Mouse (Mus musculus): ENCODE measurements around the gene Mas1.
"Not testable (repeated sequence)": the region's sequence is repeated elsewhere in the genome, so short reads cannot be mapped to it uniquely, and the experiment has no call there.

Mas1 gene

DNA sequence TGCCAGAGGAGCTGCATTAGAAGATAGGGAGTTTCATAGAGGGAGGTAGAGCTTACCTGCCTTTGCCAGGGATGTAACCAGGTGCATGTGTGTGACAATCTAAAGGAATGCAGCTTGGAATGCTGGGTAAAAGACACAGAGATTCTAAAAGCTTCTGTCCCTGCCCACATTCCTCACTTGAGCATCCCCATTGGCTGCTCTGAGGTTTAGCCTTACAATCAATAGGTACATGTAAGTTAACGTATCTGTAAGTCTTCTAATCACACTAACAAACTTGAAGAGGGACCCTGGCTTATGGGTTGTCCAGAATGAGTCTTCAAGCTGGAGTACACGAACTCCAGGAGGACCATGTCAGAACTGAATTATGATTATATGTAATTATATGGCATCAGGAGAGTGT, at the start of gene Mas1:
Gene Mas1, minus strand, starts transcription at position 101 of the 400 bp plus-strand sequence.
- DNase-seq (ENCODE audit: extremely low read depth, low read depth): no peak

GRCm38 (mm10) chr17:12916588-12917380, 48.8 kb upstream of the Mas1 start:
- peak; percentile 40 for DNase-seq (ENCODE audit: extremely low read depth, low read depth)

GRCm38 (mm10) chr17:12915881-12916583, 48.1 kb upstream of the Mas1 start, which contains the start of gene Mrpl18:
TSS of gene Mrpl18 (minus strand) at chr17:12916345.
- DNase-seq (ENCODE audit: extremely low read depth, low read depth): peak; percentile 99

- DNase-seq (ENCODE audit: extremely low read depth, low read depth): no peak
Measured at GRCm38 (mm10) chr17:12915488-12915880, 47.5 kb upstream of the Mas1 start, which contains the start of gene Tcp1. TSS of gene Tcp1 (plus strand) at chr17:12915701.

GRCm38 (mm10) chr17:12910391-12910790, 42.4 kb upstream of the Mas1 start:
- no peak for DNase-seq (ENCODE audit: extremely low read depth, low read depth)

- DNase-seq (ENCODE audit: extremely low read depth, low read depth): no peak
Measured at GRCm38 (mm10) chr17:12909361-12910280, 41.7 kb upstream of the Mas1 start, which contains the start of gene Pnldc1. TSS of gene Pnldc1 (minus strand) at chr17:12910230.

DNA sequence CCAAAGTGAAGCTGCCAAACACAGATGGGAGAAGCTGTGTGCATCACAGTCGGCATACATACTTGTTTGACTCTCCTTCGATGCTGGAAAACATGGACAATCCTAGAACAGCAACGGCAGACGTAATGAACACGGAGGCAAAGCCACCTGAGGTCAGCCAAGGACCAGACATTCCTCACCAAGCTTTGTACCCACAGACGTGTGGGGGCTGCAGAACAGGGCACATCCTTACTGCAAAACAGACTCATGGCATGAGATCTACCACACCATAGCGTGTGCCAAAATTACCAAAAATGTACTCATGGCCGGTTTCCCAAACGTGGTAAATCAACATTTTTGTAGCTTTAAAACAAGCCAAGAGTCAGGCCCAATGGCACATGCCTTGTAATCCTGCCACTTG, 38.5 kb upstream of the Mas1 start:
- no peak for DNase-seq (ENCODE audit: extremely low read depth, low read depth)

DNA sequence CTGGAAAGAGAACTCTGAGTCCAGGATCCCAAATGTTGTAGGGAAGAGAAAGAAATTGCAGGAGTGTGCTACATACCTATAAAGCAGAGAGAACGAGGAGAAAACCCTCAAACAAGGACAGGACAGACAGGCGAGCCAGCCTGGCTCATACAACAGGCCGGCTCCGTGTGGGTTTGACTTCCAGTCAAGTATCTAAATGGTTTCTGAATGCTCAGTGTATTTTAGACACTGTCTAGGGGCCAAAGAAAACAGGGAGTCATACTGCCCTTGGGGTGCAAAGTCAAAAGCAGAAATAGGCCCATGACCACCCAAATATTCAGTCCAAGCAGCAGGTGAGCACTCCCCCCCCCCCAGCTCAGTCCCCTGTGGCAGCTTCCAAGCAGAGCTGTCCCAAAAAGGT, 37.9 kb upstream of the Mas1 start:
- no peak for DNase-seq (ENCODE audit: extremely low read depth, low read depth)

DNA sequence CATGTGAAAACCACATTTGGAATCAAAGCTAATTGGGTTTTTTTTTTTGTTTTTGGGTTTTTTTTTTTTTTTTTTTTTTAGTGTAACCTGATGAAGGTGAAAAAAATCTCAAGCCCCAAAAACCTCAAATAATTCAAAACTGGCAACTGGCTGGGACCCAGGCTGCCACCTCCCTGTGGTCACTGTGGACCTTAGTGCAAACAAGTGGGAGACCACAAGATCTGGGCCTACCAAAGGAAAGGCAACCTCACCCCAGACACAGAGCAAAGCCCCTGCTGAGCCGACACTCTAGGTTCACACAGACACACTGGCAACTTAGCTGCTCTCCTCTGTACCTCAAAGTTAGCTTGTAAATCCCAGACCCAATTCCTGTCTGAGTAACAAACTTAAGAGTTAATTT, 36.4 kb upstream of the Mas1 start:
- DNase-seq (ENCODE audit: extremely low read depth, low read depth): no peak

GRCm38 (mm10) chr17:12903372-12904333, 35.7 kb upstream of the Mas1 start:
- no peak for DNase-seq (ENCODE audit: extremely low read depth, low read depth)

GRCm38 (mm10) chr17:12902291-12902690, 34.3 kb upstream of the Mas1 start:
- no peak for DNase-seq (ENCODE audit: extremely low read depth, low read depth)

DNA sequence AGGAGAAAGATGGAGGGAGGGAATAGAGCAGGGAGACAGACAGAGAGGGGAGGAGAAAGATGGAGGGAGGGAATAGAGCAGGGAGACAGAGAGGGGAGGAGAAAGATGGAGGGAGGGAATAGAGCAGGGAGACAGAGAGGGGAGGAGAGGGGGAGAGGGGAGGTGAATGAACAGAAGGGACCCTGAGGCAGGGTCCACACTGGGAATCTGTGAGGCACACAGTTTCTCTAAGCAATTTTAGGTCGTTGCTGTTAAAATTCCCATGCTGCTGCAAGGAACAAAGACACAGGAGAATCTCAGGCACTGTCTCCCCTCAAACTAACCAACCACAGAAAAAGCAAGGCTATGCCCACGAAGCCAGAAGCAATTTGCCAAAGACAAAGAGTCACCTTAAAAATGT, 30.7 kb upstream of the Mas1 start:
- not testable (repeated sequence) for DNase-seq (ENCODE audit: extremely low read depth, low read depth)

- DNase-seq (ENCODE audit: extremely low read depth, low read depth): no peak
Measured at GRCm38 (mm10) chr17:12897674-12898073, 29.7 kb upstream of the Mas1 start.

GRCm38 (mm10) chr17:12892033-12892432, 24.1 kb upstream of the Mas1 start:
- no peak for DNase-seq (ENCODE audit: extremely low read depth, low read depth)

- DNase-seq (ENCODE audit: extremely low read depth, low read depth): no peak
Measured at GRCm38 (mm10) chr17:12891054-12891453, 23.1 kb upstream of the Mas1 start.

GRCm38 (mm10) chr17:12887021-12887775, 19.3 kb upstream of the Mas1 start:
- DNase-seq (ENCODE audit: extremely low read depth, low read depth): no peak

DNA sequence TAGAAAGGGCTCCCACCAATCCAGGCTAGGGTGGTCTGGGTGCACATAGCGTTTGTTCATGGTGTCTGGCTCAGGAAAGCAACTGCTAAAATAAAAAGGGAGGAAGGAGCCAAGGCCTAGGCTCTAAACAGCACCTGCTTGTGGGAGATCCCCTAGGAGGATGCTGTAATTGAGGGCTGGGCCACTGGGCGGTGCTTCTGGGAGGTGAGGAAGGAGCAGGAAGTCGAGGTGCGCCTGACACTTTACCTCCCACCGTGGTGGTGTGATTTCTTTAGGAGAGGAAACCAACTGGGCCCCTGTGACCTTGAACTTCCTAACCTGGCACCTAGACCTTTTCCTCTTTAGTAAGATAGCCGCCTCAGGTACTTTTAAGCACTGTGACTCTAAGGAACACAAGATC, 18.7 kb upstream of the Mas1 start:
- no peak for DNase-seq (ENCODE audit: extremely low read depth, low read depth)

GRCm38 (mm10) chr17:12881216-12881615, 13.3 kb upstream of the Mas1 start:
- DNase-seq (ENCODE audit: extremely low read depth, low read depth): no peak

- peak; percentile 64 for DNase-seq (ENCODE audit: extremely low read depth, low read depth)
Measured at GRCm38 (mm10) chr17:12880178-12880577, 12.2 kb upstream of the Mas1 start.

- DNase-seq (ENCODE audit: extremely low read depth, low read depth): no peak
Measured at GRCm38 (mm10) chr17:12875734-12876133, 7.8 kb upstream of the Mas1 start, which contains the start of gene Mrgprh. TSS of gene Mrgprh (plus strand) at chr17:12876034.

Data from MEL-GATA-1-ER (cell line).